Mouse (Mus musculus): ENCODE data around the gene Zfp219. TPM values are rescaled to one million over a fixed set of nuclear protein-coding genes. Genes with fewer than 3 reads are reported as not detected.

Gene Zfp219
- total and polyA plus RNA-seq, 2 experiments from 2014 or later: 13.9 to 51.6 TPM

GRCm38 (mm10) chr14:52035926-52036325, 15.4 kb upstream of the Zfp219 start:
- no peak for ATAC-seq (ENCODE audit: insufficient read depth, low read depth)
- Histone ChIP-seq H3K9ac (replicated peaks; ENCODE audit: low read depth, low read length) (no peak overlapping the region), H3K9me3 (replicated peaks; ENCODE audit: control insufficient read depth, low read length) (no peaks in the 10 kb centered on the region), H3K27me3 (ENCODE audit: control insufficient read depth, insufficient read depth, low read length) (no peaks in the 10 kb centered on the region), H3K36me3 (replicated peaks; ENCODE audit: control insufficient read depth, insufficient read depth, low read length) (no peaks in the 10 kb centered on the region), H3K4me3 (ENCODE audit: low read depth, low read length) (no peak overlapping the region), H3K4me1 (ENCODE audit: control insufficient read depth, insufficient read depth) (no peaks in the 10 kb centered on the region), H3K4me2 (ENCODE audit: low read depth, low read length) (no peak overlapping the region), H3K27ac (ENCODE audit: low read depth) (no peak overlapping the region)
- no peak for TF ChIP-seq EP300 (IDR thresholded peaks at IDR 0.05; ENCODE audit: low read depth)
- TF ChIP-seq CTCF (IDR thresholded peaks at IDR 0.05; ENCODE audit: low read depth): no peak
- no peak for DNase-seq (ENCODE audit: low spot score)
- WGBS: 83% methylated on average over 6 of the region's 6 CpGs

- no peak overlapping the region for H3K9ac ChIP-seq (replicated peaks; ENCODE audit: low read depth, low read length)
- H3K4me3 ChIP-seq (ENCODE audit: low read depth, low read length): no peak overlapping the region
- no peak overlapping the region for H3K4me2 ChIP-seq (ENCODE audit: low read depth, low read length)
- no peak for TF ChIP-seq EP300 (IDR thresholded peaks at IDR 0.05; ENCODE audit: low read depth)
- TF ChIP-seq CTCF (IDR thresholded peaks at IDR 0.05; ENCODE audit: low read depth): no peak
- no peak for DNase-seq (ENCODE audit: low spot score)
- ATAC-seq (ENCODE audit: insufficient read depth, low read depth): no peak
- no peaks in the 10 kb centered on the region for H3K36me3 ChIP-seq (replicated peaks; ENCODE audit: control insufficient read depth, insufficient read depth, low read length)
- no peaks in the 10 kb centered on the region for H3K9me3 ChIP-seq (replicated peaks; ENCODE audit: control insufficient read depth, low read length)
- H3K27me3 ChIP-seq (ENCODE audit: control insufficient read depth, insufficient read depth, low read length): no peaks in the 10 kb centered on the region
- H3K4me1 ChIP-seq (ENCODE audit: control insufficient read depth, insufficient read depth): peaks cover 11% of the 10 kb centered on the region
- 79% methylated on average over 4 of the region's 4 CpGs for WGBS
- H3K27ac ChIP-seq (ENCODE audit: low read depth): no peak overlapping the region
These were observed 5.8 kb upstream of the Zfp219 start for GRCm38 (mm10) chr14:52026342-52026741.

- TF ChIP-seq EP300 (IDR thresholded peaks at IDR 0.05; ENCODE audit: low read depth): no peak
- TF ChIP-seq CTCF (IDR thresholded peaks at IDR 0.05; ENCODE audit: low read depth): no peak
- no peak for ATAC-seq (ENCODE audit: insufficient read depth, low read depth)
These were observed 3.6 kb upstream of the Zfp219 start for GRCm38 (mm10) chr14:52024133-52024532.

GRCm38 (mm10) chr14:52022709-52023459, 2.4 kb upstream of the Zfp219 start:
- H3K36me3 ChIP-seq (replicated peaks; ENCODE audit: control insufficient read depth, insufficient read depth, low read length): no peaks in the 10 kb centered on the region
- H3K4me2 ChIP-seq (ENCODE audit: low read depth, low read length): peak overlapping the region; percentile 67
- H3K9me3 ChIP-seq (replicated peaks; ENCODE audit: control insufficient read depth, low read length): no peaks in the 10 kb centered on the region
- H3K4me3 ChIP-seq (ENCODE audit: low read depth, low read length): peak overlapping the region; percentile 39
- WGBS: 6% methylated on average over 23 of the region's 23 CpGs
- TF ChIP-seq EP300 (IDR thresholded peaks at IDR 0.05; ENCODE audit: low read depth): no peak; the same call in 1 of the 2 replicates
- TF ChIP-seq CTCF (IDR thresholded peaks at IDR 0.05; ENCODE audit: low read depth): peak; percentile 72
- H3K4me1 ChIP-seq (ENCODE audit: control insufficient read depth, insufficient read depth): peaks cover 22% of the 10 kb centered on the region
- DNase-seq (ENCODE audit: low spot score) (peak; percentile 88), ATAC-seq (ENCODE audit: insufficient read depth, low read depth) (peak; percentile 21)
- H3K27me3 ChIP-seq (ENCODE audit: control insufficient read depth, insufficient read depth, low read length): no peaks in the 10 kb centered on the region
- H3K27ac ChIP-seq (ENCODE audit: low read depth): peak overlapping the region; percentile 87
- no peak overlapping the region for H3K9ac ChIP-seq (replicated peaks; ENCODE audit: low read depth, low read length)

More at GRCm38 (mm10) chr14:52024133-52024532, 3.6 kb upstream of the Zfp219 start:
- no peaks in the 10 kb centered on the region for H3K36me3 ChIP-seq (replicated peaks; ENCODE audit: control insufficient read depth, insufficient read depth, low read length)
- H3K9ac ChIP-seq (replicated peaks; ENCODE audit: low read depth, low read length): no peak overlapping the region
- DNase-seq (ENCODE audit: low spot score): no peak
- no peak overlapping the region for H3K4me3 ChIP-seq (ENCODE audit: low read depth, low read length)
- H3K27ac ChIP-seq (ENCODE audit: low read depth): no peak overlapping the region
- 66% methylated on average over 2 of the region's 2 CpGs for WGBS
- H3K27me3 ChIP-seq (ENCODE audit: control insufficient read depth, insufficient read depth, low read length): no peaks in the 10 kb centered on the region
- H3K4me2 ChIP-seq (ENCODE audit: low read depth, low read length): no peak overlapping the region
- no peaks in the 10 kb centered on the region for H3K9me3 ChIP-seq (replicated peaks; ENCODE audit: control insufficient read depth, low read length)
- peaks cover 15% of the 10 kb centered on the region for H3K4me1 ChIP-seq (ENCODE audit: control insufficient read depth, insufficient read depth)

- H3K27ac ChIP-seq (ENCODE audit: low read depth): peak overlapping the region; percentile 87
- TF ChIP-seq CTCF (IDR thresholded peaks at IDR 0.05; ENCODE audit: low read depth) (no peak), EP300 (IDR thresholded peaks at IDR 0.05; ENCODE audit: low read depth) (no peak)
- DNase-seq (ENCODE audit: low spot score): no peak
- ATAC-seq (ENCODE audit: insufficient read depth, low read depth): no peak
- no peaks in the 10 kb centered on the region for H3K27me3 ChIP-seq (ENCODE audit: control insufficient read depth, insufficient read depth, low read length)
- WGBS: 67% methylated on average over 3 of the region's 3 CpGs
- H3K4me2 ChIP-seq (ENCODE audit: low read depth, low read length): peak overlapping the region; percentile 67
- no peaks in the 10 kb centered on the region for H3K9me3 ChIP-seq (replicated peaks; ENCODE audit: control insufficient read depth, low read length)
- H3K4me1 ChIP-seq (ENCODE audit: control insufficient read depth, insufficient read depth): peaks cover 22% of the 10 kb centered on the region
- H3K36me3 ChIP-seq (replicated peaks; ENCODE audit: control insufficient read depth, insufficient read depth, low read length): no peaks in the 10 kb centered on the region
- no peak overlapping the region for H3K4me3 ChIP-seq (ENCODE audit: low read depth, low read length)
- H3K9ac ChIP-seq (replicated peaks; ENCODE audit: low read depth, low read length): no peak overlapping the region
These were observed 1.7 kb upstream of the Zfp219 start for GRCm38 (mm10) chr14:52022244-52022708.

Measured in heart, postnatal 0 days (tissue).